Mouse (Mus musculus) stomach, embryonic 16.5 days (tissue): ENCODE measurements around the gene Pstpip1. TPM values are rescaled to one million over a fixed set of nuclear protein-coding genes. Genes with fewer than 3 reads are reported as not detected.
A peak's percentile ranks its signal among the peaks of the same experiment; 100 is the strongest.

Source experiments
- ATAC-seq: fragments of 200-750 bp; cut with Nextera tagmentation; 2 replicates; pipeline ENCODE4 v1.8.0; 2017; ENCODE audit warnings: moderate number of reproducible peaks, moderate TSS enrichment; ENCODE audit not compliant: insufficient read depth, low FRiP score
- H3K27ac ChIP-seq: fragments of 300-500 bp; sonication (generic); 2 replicates; pipeline ENCODE4 v1.5.1; 2014; ENCODE audit warnings: low read length
- H3K27me3 ChIP-seq: fragments of 300-500 bp; sonication (generic); 2 replicates; pipeline ENCODE4 v1.6.1; 2014; ENCODE audit warnings: low read length, control low read depth, mixed read lengths; ENCODE audit not compliant: control insufficient read depth, insufficient read depth
- H3K36me3 ChIP-seq: fragments of 300-500 bp; sonication (generic); 2 replicates; pipeline ENCODE4 v1.6.1; 2014; ENCODE audit warnings: low read length; ENCODE audit not compliant: control insufficient read depth, insufficient read depth
- H3K4me1 ChIP-seq: fragments of 300-500 bp; sonication (generic); 2 replicates; pipeline ENCODE4 v1.6.1; 2014; ENCODE audit warnings: low read length, control low read depth, mixed read lengths; ENCODE audit not compliant: control insufficient read depth, insufficient read depth
- H3K4me2 ChIP-seq: fragments of 300-500 bp; sonication (generic); 2 replicates; pipeline ENCODE4 v1.6.1; 2014; ENCODE audit warnings: low read depth, low read length, mixed read lengths
- H3K4me3 ChIP-seq: fragments of 300-500 bp; sonication (generic); replicated peaks from 2 replicates; pipeline ENCODE4 v1.5.1; 2014; ENCODE audit warnings: mild to moderate bottlenecking, low read length
- H3K9ac ChIP-seq: fragments of 300-500 bp; sonication (generic); 2 replicates; pipeline ENCODE4 v1.6.1; 2014; ENCODE audit warnings: low read length
- H3K9me3 ChIP-seq: fragments of 300-500 bp; sonication (generic); replicated peaks from 2 replicates; pipeline ENCODE4 v1.6.1; 2016; ENCODE audit warnings: low read length, control low read depth; ENCODE audit not compliant: control insufficient read depth
- WGBS: fragments of 180-500 bp; shearing (Covaris S2); extraction: QIAGEN DNeasy Blood & Tissue Kit; methylation state at CpG from one replicate; pipeline ENCODE4 v1.1.7; 2014; 5-methylcytosine and 5-hydroxymethylcytosine counted together
- polyA plus RNA-seq: library from polyadenylated mRNA; unstranded; fragments of >200 nt; fragmentation: Nextera tagmentation; extraction: Ambion mirVana; gene quantifications from 2 replicates; pipeline ENCODE4 v1.2.1, GENCODE M21; 2015

Pstpip1 gene
- polyA plus RNA-seq, 1 experiment from 2014 or later = 2.4 TPM

- Histone ChIP-seq H3K36me3 (0 out of 2 replicates have a peak, but pooled peaks cover 5% of the 10 kb centered on the region), H3K27me3 (no peaks in the 10 kb centered on the region)
- no peak for ATAC-seq
Observed at GRCm38 (mm10) chr9:56133970-56134369, 44.2 kb downstream of the Pstpip1 start.

GRCm38 (mm10) chr9:56134614-56135013 lies 44.9 kb downstream of the Pstpip1 start:
- Histone ChIP-seq H3K36me3 (0 out of 2 replicates have a peak, but pooled peaks cover 5% of the 10 kb centered on the region), H3K27me3 (no peaks in the 10 kb centered on the region), H3K27ac (no peak overlapping the region), H3K9me3 (no peaks in the 10 kb centered on the region), H3K9ac (no peak overlapping the region), H3K4me3 (no peak overlapping the region), H3K4me2 (no peak overlapping the region), H3K4me1 (no peaks in the 10 kb centered on the region; the same call in 1 of the 2 replicates)
- WGBS = 82% methylated on average over 4 of the region's 4 CpGs
- no peak for ATAC-seq

More at GRCm38 (mm10) chr9:56133970-56134369, 44.2 kb downstream of the Pstpip1 start:
- Histone ChIP-seq H3K27ac (no peak overlapping the region), H3K9me3 (no peaks in the 10 kb centered on the region), H3K9ac (no peak overlapping the region), H3K4me3 (no peak overlapping the region), H3K4me2 (no peak overlapping the region), H3K4me1 (no peaks in the 10 kb centered on the region; the same call in 1 of the 2 replicates)
- WGBS = 81% methylated on average over 5 of the region's 5 CpGs

- H3K36me3 ChIP-seq = 0 out of 2 replicates have a peak, but pooled peaks cover 5% of the 10 kb centered on the region
- no peaks in the 10 kb centered on the region for H3K27me3 ChIP-seq
- H3K27ac ChIP-seq = no peak overlapping the region
- H3K9ac ChIP-seq = no peak overlapping the region
- WGBS = 86% methylated on average over 4 of the region's 4 CpGs
- H3K4me1 ChIP-seq = no peaks in the 10 kb centered on the region; the same call in 1 of the 2 replicates
- no peak overlapping the region for H3K4me2 ChIP-seq
- no peak overlapping the region for H3K4me3 ChIP-seq
- no peak for ATAC-seq
- no peaks in the 10 kb centered on the region for H3K9me3 ChIP-seq
Observed at GRCm38 (mm10) chr9:56135590-56136197, 45.9 kb downstream of the Pstpip1 start.

GRCm38 (mm10) chr9:56141776-56142175 lies 52.0 kb downstream of the Pstpip1 start:
- Histone ChIP-seq H3K36me3 (peaks cover 13% of the 10 kb centered on the region), H3K27ac (no peak overlapping the region), H3K9me3 (no peaks in the 10 kb centered on the region), H3K4me2 (no peak overlapping the region), H3K4me3 (no peak overlapping the region), H3K4me1 (no peaks in the 10 kb centered on the region), H3K9ac (no peak overlapping the region), H3K27me3 (no peaks in the 10 kb centered on the region)
- no peak for ATAC-seq
- WGBS = 84% methylated on average over 9 of the region's 9 CpGs

GRCm38 (mm10) chr9:56144366-56145003 lies 54.7 kb downstream of the Pstpip1 start:
- Histone ChIP-seq H3K27me3 (no peaks in the 10 kb centered on the region), H3K27ac (no peak overlapping the region), H3K4me1 (peaks cover 5% of the 10 kb centered on the region; the same call in 1 of the 2 replicates), H3K4me2 (no peak overlapping the region), H3K9me3 (no peaks in the 10 kb centered on the region), H3K36me3 (peaks cover 13% of the 10 kb centered on the region), H3K4me3 (no peak overlapping the region), H3K9ac (no peak overlapping the region)
- WGBS = 85% methylated on average over 7 of the region's 7 CpGs
- no peak for ATAC-seq

- WGBS = 82% methylated on average over 16 of the region's 16 CpGs
- Histone ChIP-seq H3K4me1 (peaks cover 5% of the 10 kb centered on the region), H3K4me3 (no peak overlapping the region), H3K27ac (no peak overlapping the region), H3K4me2 (no peak overlapping the region), H3K9ac (no peak overlapping the region), H3K27me3 (no peaks in the 10 kb centered on the region), H3K36me3 (peaks cover 13% of the 10 kb centered on the region), H3K9me3 (no peaks in the 10 kb centered on the region)
- no peak for ATAC-seq
Observed at GRCm38 (mm10) chr9:56146326-56146923, 56.7 kb downstream of the Pstpip1 start.

GRCm38 (mm10) chr9:56151745-56152481 lies 62.2 kb downstream of the Pstpip1 start:
- no peaks in the 10 kb centered on the region for H3K27me3 ChIP-seq
- H3K9ac ChIP-seq = no peak overlapping the region
- 0 out of 2 replicates have a peak overlapping the region, but pooled peaks have one; percentile 16 for H3K4me2 ChIP-seq
- 29% methylated on average over 7 of the region's 7 CpGs for WGBS
- no peaks in the 10 kb centered on the region for H3K36me3 ChIP-seq
- peak overlapping the region; percentile 75 for H3K27ac ChIP-seq
- 0 out of 2 replicates have a peak, but pooled peaks have one; percentile 61 for ATAC-seq
- no peaks in the 10 kb centered on the region for H3K9me3 ChIP-seq
- H3K4me3 ChIP-seq = no peak overlapping the region
- peaks cover 30% of the 10 kb centered on the region for H3K4me1 ChIP-seq

GRCm38 (mm10) chr9:56152482-56153007 lies 62.8 kb downstream of the Pstpip1 start:
- Histone ChIP-seq H3K9me3 (no peaks in the 10 kb centered on the region), H3K4me1 (peaks cover 34% of the 10 kb centered on the region), H3K27ac (peak overlapping the region; percentile 69), H3K4me3 (no peak overlapping the region), H3K27me3 (no peaks in the 10 kb centered on the region), H3K36me3 (no peaks in the 10 kb centered on the region), H3K4me2 (peak overlapping the region; percentile 16; the same call in 1 of the 2 replicates), H3K9ac (no peak overlapping the region)
- 52% methylated on average over 4 of the region's 4 CpGs for WGBS
- ATAC-seq = no peak
